Mouse (Mus musculus) embryonic facial prominence, embryonic 13.5 days (tissue): ENCODE measurements around the gene Marcks. TPM values are rescaled to one million over a fixed set of nuclear protein-coding genes. Genes with fewer than 3 reads are reported as not detected.

Source experiments
- ATAC-seq: fragments of 200-750 bp; cut with Nextera tagmentation; 2 replicates; pipeline ENCODE4 v1.8.0; 2017; ENCODE audit warnings: low read depth; ENCODE audit not compliant: insufficient number of reproducible peaks, insufficient read depth, low FRiP score, low TSS enrichment
- H3K27ac ChIP-seq: fragments of 300-500 bp; sonication (generic); 2 replicates; pipeline ENCODE4 v1.5.1; 2015; ENCODE audit warnings: moderate library complexity, mild to moderate bottlenecking, inconsistent platforms
- H3K27me3 ChIP-seq: fragments of 300-500 bp; sonication (generic); 2 replicates; pipeline ENCODE4 v1.6.1; 2015; ENCODE audit warnings: mild to moderate bottlenecking, inconsistent platforms
- H3K36me3 ChIP-seq: fragments of 300-500 bp; sonication (generic); 2 replicates; pipeline ENCODE4 v1.6.1; 2015; ENCODE audit warnings: mild to moderate bottlenecking, inconsistent platforms
- H3K4me1 ChIP-seq: fragments of 300-500 bp; sonication (generic); 2 replicates; pipeline ENCODE4 v1.6.1; 2015; ENCODE audit warnings: inconsistent platforms
- H3K4me2 ChIP-seq: fragments of 300-500 bp; sonication (generic); 2 replicates; pipeline ENCODE4 v1.6.1; 2015; ENCODE audit warnings: moderate library complexity, mild to moderate bottlenecking, inconsistent platforms
- H3K4me3 ChIP-seq: fragments of 300-500 bp; sonication (generic); 2 replicates; pipeline ENCODE4 v1.5.1; 2015; ENCODE audit warnings: mild to moderate bottlenecking, inconsistent platforms
- H3K9ac ChIP-seq: fragments of 300-500 bp; sonication (generic); 2 replicates; pipeline ENCODE4 v1.6.1; 2015; ENCODE audit warnings: mild to moderate bottlenecking, inconsistent platforms
- H3K9me3 ChIP-seq: fragments of 300-500 bp; sonication (generic); 2 replicates; pipeline ENCODE4 v1.6.1; 2016; ENCODE audit warnings: inconsistent platforms
- WGBS: fragments of 180-500 bp; shearing (Covaris S2); methylation state at CpG from one replicate; pipeline ENCODE4 v1.1.7; 2015; ENCODE audit warnings: mixed read lengths; 5-methylcytosine and 5-hydroxymethylcytosine counted together
- polyA plus RNA-seq: library from polyadenylated mRNA; unstranded; fragments of >200 nt; fragmentation: Nextera tagmentation; extraction: Ambion mirVana; gene quantifications from 2 replicates; pipeline ENCODE4 v1.2.1, GENCODE M21; 2015

Marcks gene
- polyA plus RNA-seq, 1 experiment from 2014 or later = 215 TPM

GRCm38 (mm10) chr10:37133876-37134708 lies 4.6 kb downstream of the Marcks start:
- peaks cover 35% of the 10 kb centered on the region for H3K36me3 ChIP-seq
- peak overlapping the region; percentile 95 for H3K4me3 ChIP-seq
- H3K4me1 ChIP-seq = peaks cover 4% of the 10 kb centered on the region; the same call in 1 of the 2 replicates
- no peak overlapping the region for H3K9ac ChIP-seq
- no peaks in the 10 kb centered on the region for H3K27me3 ChIP-seq
- peak overlapping the region; percentile 65 for H3K4me2 ChIP-seq
- 85% methylated on average over 4 of the region's 4 CpGs for WGBS
- 0 out of 2 replicates have a peak overlapping the region, but pooled peaks have one; percentile 17 for H3K27ac ChIP-seq
- no peak for ATAC-seq
- H3K9me3 ChIP-seq = no peaks in the 10 kb centered on the region

GRCm38 (mm10) chr10:37132671-37133070 lies 6.0 kb downstream of the Marcks start:
- no peak overlapping the region for H3K4me3 ChIP-seq
- peaks cover 35% of the 10 kb centered on the region for H3K36me3 ChIP-seq
- no peak for ATAC-seq
- H3K9ac ChIP-seq = no peak overlapping the region
- no peak overlapping the region for H3K4me2 ChIP-seq
- H3K27me3 ChIP-seq = no peaks in the 10 kb centered on the region
- H3K9me3 ChIP-seq = no peaks in the 10 kb centered on the region
- WGBS = 93% methylated on average over 4 of the region's 4 CpGs
- H3K4me1 ChIP-seq = peaks cover 4% of the 10 kb centered on the region; the same call in 1 of the 2 replicates
- H3K27ac ChIP-seq = no peak overlapping the region; the same call in 1 of the 2 replicates

GRCm38 (mm10) chr10:37129652-37130051 lies 9.1 kb downstream of the Marcks start:
- H3K4me3 ChIP-seq = no peak overlapping the region
- no peaks in the 10 kb centered on the region for H3K9me3 ChIP-seq
- no peak for ATAC-seq
- H3K9ac ChIP-seq = no peak overlapping the region
- no peak overlapping the region for H3K4me2 ChIP-seq
- 87% methylated on average over 3 of the region's 3 CpGs for WGBS
- no peaks in the 10 kb centered on the region for H3K27me3 ChIP-seq
- no peaks in the 10 kb centered on the region for H3K4me1 ChIP-seq
- H3K27ac ChIP-seq = no peak overlapping the region
- H3K36me3 ChIP-seq = peaks cover 20% of the 10 kb centered on the region

- 69% methylated on average over 2 of the region's 2 CpGs for WGBS
- no peaks in the 10 kb centered on the region for H3K36me3 ChIP-seq
- ATAC-seq = no peak
- H3K4me2 ChIP-seq = no peak overlapping the region
- H3K9me3 ChIP-seq = no peaks in the 10 kb centered on the region
- H3K4me1 ChIP-seq = no peaks in the 10 kb centered on the region
- no peaks in the 10 kb centered on the region for H3K27me3 ChIP-seq
- H3K27ac ChIP-seq = no peak overlapping the region
- no peak overlapping the region for H3K4me3 ChIP-seq
- H3K9ac ChIP-seq = no peak overlapping the region
These were observed 23.4 kb downstream of the Marcks start for GRCm38 (mm10) chr10:37115329-37115728.

- no peak overlapping the region for H3K4me3 ChIP-seq
- no peaks in the 10 kb centered on the region for H3K9me3 ChIP-seq
- H3K4me1 ChIP-seq = no peaks in the 10 kb centered on the region
- no peak overlapping the region for H3K9ac ChIP-seq
- no peak for ATAC-seq
- no peak overlapping the region for H3K4me2 ChIP-seq
- H3K36me3 ChIP-seq = no peaks in the 10 kb centered on the region
- WGBS = 66% methylated on average over 4 of the region's 4 CpGs
- H3K27me3 ChIP-seq = no peaks in the 10 kb centered on the region
- H3K27ac ChIP-seq = no peak overlapping the region
These were observed 25.9 kb downstream of the Marcks start for GRCm38 (mm10) chr10:37112812-37113211.

GRCm38 (mm10) chr10:37112362-37112761 lies 26.4 kb downstream of the Marcks start:
- Histone ChIP-seq H3K9me3 (no peaks in the 10 kb centered on the region), H3K9ac (no peak overlapping the region), H3K4me3 (no peak overlapping the region), H3K27me3 (no peaks in the 10 kb centered on the region), H3K36me3 (no peaks in the 10 kb centered on the region), H3K4me1 (no peaks in the 10 kb centered on the region), H3K4me2 (no peak overlapping the region), H3K27ac (no peak overlapping the region)
- 77% methylated on average over 3 of the region's 3 CpGs for WGBS
- no peak for ATAC-seq

GRCm38 (mm10) chr10:37111432-37111831 lies 27.3 kb downstream of the Marcks start:
- no peaks in the 10 kb centered on the region for H3K36me3 ChIP-seq
- H3K4me2 ChIP-seq = no peak overlapping the region
- no peak for ATAC-seq
- H3K27ac ChIP-seq = no peak overlapping the region
- no peak overlapping the region for H3K9ac ChIP-seq
- no peak overlapping the region for H3K4me3 ChIP-seq
- H3K27me3 ChIP-seq = no peaks in the 10 kb centered on the region
- H3K9me3 ChIP-seq = no peaks in the 10 kb centered on the region
- 79% methylated on average over 2 of the region's 2 CpGs for WGBS
- H3K4me1 ChIP-seq = no peaks in the 10 kb centered on the region

GRCm38 (mm10) chr10:37106871-37107627 lies 31.7 kb downstream of the Marcks start:
- Histone ChIP-seq H3K4me1 (no peaks in the 10 kb centered on the region), H3K4me2 (no peak overlapping the region), H3K9ac (no peak overlapping the region), H3K9me3 (no peaks in the 10 kb centered on the region), H3K36me3 (no peaks in the 10 kb centered on the region), H3K27ac (no peak overlapping the region), H3K27me3 (no peaks in the 10 kb centered on the region), H3K4me3 (no peak overlapping the region)
- no peak for ATAC-seq
- 50% methylated on average over 4 of the region's 4 CpGs for WGBS

- H3K4me3 ChIP-seq = no peak overlapping the region
- no peak overlapping the region for H3K27ac ChIP-seq
- H3K9ac ChIP-seq = no peak overlapping the region
- 87% methylated on average over 8 of the region's 8 CpGs for WGBS
- H3K27me3 ChIP-seq = no peaks in the 10 kb centered on the region
- H3K36me3 ChIP-seq = no peaks in the 10 kb centered on the region
- no peaks in the 10 kb centered on the region for H3K9me3 ChIP-seq
- no peak for ATAC-seq
- no peaks in the 10 kb centered on the region for H3K4me1 ChIP-seq
- H3K4me2 ChIP-seq = no peak overlapping the region
These were observed 32.4 kb downstream of the Marcks start for GRCm38 (mm10) chr10:37106303-37106702.

GRCm38 (mm10) chr10:37102227-37103080 lies 36.3 kb downstream of the Marcks start:
- Histone ChIP-seq H3K27ac (no peak overlapping the region), H3K9me3 (no peaks in the 10 kb centered on the region), H3K4me3 (no peak overlapping the region), H3K9ac (no peak overlapping the region), H3K36me3 (no peaks in the 10 kb centered on the region), H3K4me1 (no peaks in the 10 kb centered on the region), H3K4me2 (no peak overlapping the region), H3K27me3 (no peaks in the 10 kb centered on the region)
- 79% methylated on average over 4 of the region's 4 CpGs for WGBS
- ATAC-seq = no peak

- Histone ChIP-seq H3K36me3 (no peaks in the 10 kb centered on the region), H3K4me2 (no peak overlapping the region), H3K4me1 (no peaks in the 10 kb centered on the region), H3K4me3 (no peak overlapping the region), H3K9ac (no peak overlapping the region), H3K9me3 (no peaks in the 10 kb centered on the region), H3K27me3 (no peaks in the 10 kb centered on the region), H3K27ac (no peak overlapping the region)
- ATAC-seq = no peak
- WGBS = 65% methylated on average over 2 of the region's 2 CpGs
These were observed 37.0 kb downstream of the Marcks start for GRCm38 (mm10) chr10:37101733-37102132.
